Mouse (Mus musculus): Measurements from ENCODE around the gene Nhlrc3.

DNA sequence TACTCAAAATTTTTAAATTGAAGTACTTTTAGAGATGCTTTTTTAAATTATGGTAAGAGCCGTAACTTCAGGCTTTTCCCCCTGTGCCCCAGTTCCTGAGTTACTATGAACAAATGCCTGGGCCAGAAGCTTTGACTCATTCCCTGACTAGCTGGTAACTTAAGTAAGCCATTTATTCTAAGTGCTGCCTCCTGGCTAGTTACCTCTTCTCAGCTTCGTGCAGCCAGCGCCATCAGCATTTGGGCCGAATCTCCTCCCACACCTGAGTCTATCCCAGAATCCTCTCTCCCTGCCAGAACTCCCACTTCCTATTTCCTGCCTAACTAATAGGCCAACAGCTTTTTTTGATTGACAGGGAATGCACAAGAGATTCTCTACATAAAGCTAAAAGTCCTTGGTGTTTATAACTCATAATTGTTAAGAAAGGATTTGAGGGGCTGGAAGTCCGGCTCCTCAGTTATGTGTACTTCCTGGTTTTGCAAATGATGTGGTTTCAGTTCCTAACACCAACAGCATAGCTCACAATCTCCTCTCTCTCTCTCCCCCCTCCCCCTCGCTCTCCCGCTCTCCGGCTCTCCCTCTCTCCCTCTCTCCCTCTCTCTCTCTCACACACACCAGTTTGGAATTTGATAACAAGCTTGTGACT lies 20.4 kb upstream of the Nhlrc3 start:
- no peak for TF ChIP-seq FLI1 (IDR thresholded peaks at IDR 0.05; ENCODE audit: low read length)
- TF ChIP-seq GATA1 (IDR thresholded peaks at IDR 0.05; ENCODE audit: borderline replicate concordance, low read length), result no peak

Data from megakaryocyte, embryonic 14.5 days (primary cell).